Mouse (Mus musculus): ENCODE measurements around the gene Fam19a5.

Gene Fam19a5

DNA sequence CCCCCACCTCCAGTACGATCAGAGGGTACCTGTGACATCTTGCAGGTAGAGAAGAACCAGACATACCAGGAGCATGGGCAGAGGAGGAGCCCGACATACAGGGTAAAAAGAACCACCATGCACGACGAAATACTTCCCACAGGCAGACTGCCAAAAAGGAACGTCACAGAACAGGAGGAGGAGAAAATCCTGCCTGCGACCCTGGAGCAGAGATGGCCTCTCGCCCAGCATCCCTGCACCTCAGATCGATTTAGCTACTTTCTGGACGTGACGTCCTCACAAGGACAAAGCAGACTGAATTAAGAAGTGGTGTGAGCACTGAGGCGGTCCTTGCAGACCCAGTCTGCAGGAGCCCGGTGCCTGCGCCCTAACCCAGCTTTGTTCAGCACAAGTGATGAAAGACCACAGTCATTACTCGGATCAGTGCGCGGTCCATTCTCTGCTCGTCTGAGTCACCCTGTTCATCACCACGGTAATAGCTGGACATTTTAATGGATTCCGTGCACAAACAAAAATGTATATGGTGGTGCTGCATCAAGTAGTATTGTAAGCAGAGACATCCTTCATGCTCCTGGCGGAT lies 182.6 kb downstream of the Fam19a5 start:
- no peak for DNase-seq (ENCODE audit: low spot score in 2 of 2)

- no peak for DNase-seq (ENCODE audit: low spot score in 2 of 2)
Measured at GRCm38 (mm10) chr15:87736345-87736744, 192.2 kb downstream of the Fam19a5 start.

DNA sequence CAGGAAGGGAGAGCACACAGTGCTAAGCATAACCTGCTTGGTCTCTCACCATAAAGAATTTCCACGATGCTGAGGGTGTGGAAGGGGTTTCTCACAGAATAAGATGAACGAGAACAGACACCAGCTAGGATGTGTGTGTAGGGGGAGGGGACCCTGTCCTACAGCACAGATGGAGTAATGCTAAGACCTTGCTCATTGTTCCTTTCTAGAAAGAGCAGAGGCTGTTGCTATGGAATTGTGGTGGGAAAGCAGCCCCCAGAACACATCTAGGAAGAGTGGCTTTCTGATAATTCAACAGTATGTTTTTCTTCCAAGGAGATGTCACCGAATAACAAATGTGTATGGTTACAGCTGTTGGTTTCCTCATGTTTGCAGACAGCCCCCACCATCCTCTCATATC lies 211.4 kb downstream of the Fam19a5 start:
- no peak for DNase-seq (ENCODE audit: low spot score in 2 of 2)

DNA sequence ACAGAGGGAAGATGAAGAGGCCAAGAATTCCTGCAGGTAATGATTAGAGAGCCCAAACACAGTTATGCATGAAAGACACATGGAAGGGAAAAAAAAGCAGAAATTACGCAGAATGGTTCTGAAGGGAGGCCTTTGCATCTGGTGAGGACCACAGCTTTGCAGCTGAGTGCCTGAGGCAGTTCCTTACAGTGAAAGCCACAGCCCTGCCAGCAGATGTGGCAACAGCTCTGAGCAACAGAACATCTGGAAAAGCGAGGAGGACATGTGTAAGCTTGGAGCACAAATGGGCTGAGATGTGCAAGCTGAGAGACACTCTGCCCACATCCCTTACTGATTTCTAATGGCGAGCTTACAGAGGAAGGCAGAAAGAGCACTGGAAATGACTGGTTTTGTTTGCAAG lies 221.8 kb downstream of the Fam19a5 start:
- DNase-seq (ENCODE audit: low spot score in 2 of 2) = no peak

GRCm38 (mm10) chr15:87773955-87774354 lies 229.9 kb downstream of the Fam19a5 start:
- DNase-seq (ENCODE audit: low spot score in 2 of 2) = no peak

- DNase-seq (ENCODE audit: low spot score in 2 of 2) = no peak
Measured at GRCm38 (mm10) chr15:87783331-87783730, 239.2 kb downstream of the Fam19a5 start.

DNA sequence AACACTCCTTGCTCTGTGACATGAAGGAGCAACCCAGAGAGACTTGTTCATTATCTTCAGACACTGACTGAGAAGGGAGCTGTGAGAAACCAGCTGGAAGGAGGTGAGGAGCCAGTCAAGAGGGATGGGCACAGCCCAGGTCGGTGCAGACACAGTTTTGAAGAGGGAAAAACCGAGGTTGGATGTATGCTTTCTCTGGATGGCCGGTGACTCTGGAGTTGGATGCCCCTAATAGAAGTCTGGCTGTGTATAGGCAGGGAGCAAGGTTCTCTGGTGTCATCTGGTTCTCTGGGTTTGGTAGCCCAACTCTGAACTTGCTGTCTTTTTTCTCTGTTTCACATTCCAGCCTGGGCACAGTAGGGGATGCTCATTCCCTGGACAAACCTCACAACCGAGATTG lies 245.6 kb downstream of the Fam19a5 start:
- no peak for DNase-seq (ENCODE audit: low spot score in 2 of 2)

DNA sequence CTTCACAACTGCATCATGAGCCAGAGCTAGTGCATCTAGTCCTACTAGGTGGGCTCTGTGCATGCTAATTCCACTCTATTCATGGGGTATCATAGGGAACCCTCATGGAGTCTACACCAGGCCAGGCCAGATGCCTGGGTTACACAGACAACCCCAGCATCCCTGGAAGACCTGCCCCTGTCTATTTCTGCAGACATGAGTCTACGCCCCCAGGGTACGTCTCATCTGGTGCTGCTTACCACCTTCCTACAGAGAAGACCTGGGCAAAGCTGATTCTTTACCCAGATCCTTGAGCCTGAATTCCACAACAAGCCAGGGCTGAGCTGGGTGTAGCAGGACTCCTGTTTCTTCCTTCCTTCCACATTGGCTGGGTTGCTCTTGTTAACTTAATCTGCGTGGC lies 249.6 kb downstream of the Fam19a5 start:
- DNase-seq (ENCODE audit: low spot score in 2 of 2) = no peak

DNA sequence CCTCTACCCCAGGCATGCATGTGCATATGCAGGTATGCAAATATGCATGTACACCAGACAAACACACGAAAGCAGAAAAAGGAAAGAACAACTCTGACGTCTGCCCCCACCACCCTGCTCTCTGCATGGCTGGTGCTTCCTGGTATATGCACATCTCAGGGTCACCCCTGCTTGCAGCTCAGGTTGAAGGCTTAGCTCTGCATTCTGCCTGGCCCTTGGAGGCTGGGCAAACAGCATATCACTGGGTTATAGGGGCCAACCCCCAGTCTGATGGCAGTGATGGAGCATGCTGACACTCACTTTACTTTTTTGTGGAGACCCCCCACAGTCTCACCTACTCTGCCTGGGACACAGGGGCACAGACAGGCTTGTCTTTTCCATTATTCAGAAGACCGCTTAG lies 252.5 kb downstream of the Fam19a5 start:
- DNase-seq (ENCODE audit: low spot score in 2 of 2) = no peak

All from spleen, postnatal 36 days (tissue).